Mouse (Mus musculus): Measurements from ENCODE around the gene Itm2b. TPM values are rescaled to one million over a fixed set of nuclear protein-coding genes. Genes with fewer than 3 reads are reported as not detected.

Gene Itm2b
- total and polyA plus RNA-seq, 3 experiments = 190 to 305 (median 254) TPM

GRCm38 (mm10) chr14:73370078-73370670, 14.9 kb downstream of the Itm2b start:
- dilution Hi-C loops (cut with MboI; ENCODE audit: extremely low pct_ligation_motif_present, extremely low pct_unique_long_range_greater_than_20kb, low sequenced_read_pairs) = no loop called here
- DNase-seq (ENCODE audit: extremely low read depth) = no peak
- Histone ChIP-seq H3K4me2 (ENCODE audit: insufficient read depth, low read depth, poor library complexity, severe bottlenecking) (no peak overlapping the region), H3K9me3 (replicated peaks; ENCODE audit: low read length) (no peaks in the 10 kb centered on the region), H3K36me3 (replicated peaks in 1 of 2; ENCODE audit: control insufficient read depth in 1 of 2, insufficient read depth in 1 of 2, low read length in 1 of 2) (peaks cover 58 to 94% of the 10 kb centered on the region in 2 experiments), H3K9ac (ENCODE audit: insufficient read depth, low read depth) (no peak overlapping the region), H3K27ac (ENCODE audit: insufficient read depth, low read depth) (no peak overlapping the region), H3K79me2 (replicated peaks; ENCODE audit: control insufficient read depth, extremely low read depth, insufficient read depth, poor library complexity, severe bottlenecking) (peaks cover 2% of the 10 kb centered on the region; the same call in 1 of the 2 replicates), H3K4me1 (ENCODE audit: control insufficient read depth in 1 of 2, insufficient read depth in 2 of 2) (peaks cover 2 to 15% of the 10 kb centered on the region in 2 experiments; a peak in 3 of 4 replicates), H3K27me3 (replicated peaks) (no peaks in the 10 kb centered on the region), H3K4me3 (replicated peaks in 1 of 3; ENCODE audit: low read depth in 2 of 3, low read length in 2 of 3, poor library complexity in 1 of 3) (no peak overlapping the region)
- TF ChIP-seq KAT2A (IDR thresholded peaks at IDR 0.05; ENCODE audit: insufficient replicate concordance, low read length) = no peak
- TF ChIP-seq POLR2AphosphoS2 (IDR thresholded peaks at IDR 0.05; ENCODE audit: low read depth, low read length) = no peak
- TF ChIP-seq CHD1 (IDR thresholded peaks at IDR 0.05; ENCODE audit: low read depth, low read length) = no peak
- TF ChIP-seq MAFK (IDR thresholded peaks at IDR 0.05; ENCODE audit: insufficient replicate concordance, low read length) = no peak
- no peak for TF ChIP-seq ELF1 (IDR thresholded peaks at IDR 0.05; ENCODE audit: low read depth, low read length)
- TF ChIP-seq ZC3H11A (IDR thresholded peaks at IDR 0.05; ENCODE audit: low read depth, low read length) = no peak
- in situ Hi-C loops (cut with MboI; ENCODE audit: low pct_ligation_motif_present, low pct_unique_long_range_greater_than_20kb, low sequenced_read_pairs) = no loop called here

- Histone ChIP-seq H3K36me3 (replicated peaks in 1 of 2; ENCODE audit: control insufficient read depth in 1 of 2, insufficient read depth in 1 of 2, low read length in 1 of 2) (peaks cover 63 to 95% of the 10 kb centered on the region in 2 experiments), H3K4me1 (ENCODE audit: control insufficient read depth in 1 of 2, insufficient read depth in 2 of 2) (peaks cover 2 to 15% of the 10 kb centered on the region in 2 experiments; a peak in 3 of 4 replicates), H3K79me2 (replicated peaks; ENCODE audit: control insufficient read depth, extremely low read depth, insufficient read depth, poor library complexity, severe bottlenecking) (0 out of 2 replicates have a peak, but pooled peaks cover 2% of the 10 kb centered on the region), H3K4me2 (ENCODE audit: insufficient read depth, low read depth, poor library complexity, severe bottlenecking) (no peak overlapping the region), H3K27me3 (replicated peaks) (no peaks in the 10 kb centered on the region), H3K9ac (ENCODE audit: insufficient read depth, low read depth) (no peak overlapping the region), H3K9me3 (replicated peaks; ENCODE audit: low read length) (no peaks in the 10 kb centered on the region), H3K27ac (ENCODE audit: insufficient read depth, low read depth) (no peak overlapping the region), H3K4me3 (replicated peaks in 1 of 3; ENCODE audit: low read depth in 2 of 3, low read length in 2 of 3, poor library complexity in 1 of 3) (no peak overlapping the region)
- in situ Hi-C loops (cut with MboI; ENCODE audit: low pct_ligation_motif_present, low pct_unique_long_range_greater_than_20kb, low sequenced_read_pairs) (no loop called here), dilution Hi-C loops (cut with MboI; ENCODE audit: extremely low pct_ligation_motif_present, extremely low pct_unique_long_range_greater_than_20kb, low sequenced_read_pairs) (no loop called here)
- TF ChIP-seq MEF2A (IDR thresholded peaks at IDR 0.05; ENCODE audit: borderline replicate concordance, low read depth, low read length) (no peak), ZNF384 (IDR thresholded peaks at IDR 0.05; ENCODE audit: low read depth, low read length) (no peak), ZC3H11A (IDR thresholded peaks at IDR 0.05; ENCODE audit: low read depth, low read length) (no peak), BHLHE40 (IDR thresholded peaks at IDR 0.05; ENCODE audit: low read depth, low read length) (no peak), TCF12 (IDR thresholded peaks at IDR 0.05; ENCODE audit: low read depth, low read length) (no peak), GABPA (IDR thresholded peaks at IDR 0.05; ENCODE audit: insufficient replicate concordance, low read depth, low read length) (no peak), EP300 (IDR thresholded peaks at IDR 0.05; ENCODE audit: low read length) (no peak), MAFK (IDR thresholded peaks at IDR 0.05; ENCODE audit: insufficient replicate concordance, low read length) (no peak), USF1 (IDR thresholded peaks at IDR 0.05; ENCODE audit: low read depth, low read length) (no peak), IRF4 (IDR thresholded peaks at IDR 0.05; ENCODE audit: low read depth, low read length) (no peak), CHD2 (IDR thresholded peaks at IDR 0.05; ENCODE audit: low read length) (no peak), TBP (conservative IDR thresholded peaks at IDR 0.05; ENCODE audit: low read depth, low read length) (no peak), HCFC1 (IDR thresholded peaks at IDR 0.05; ENCODE audit: low read depth, low read length) (no peak), KAT2A (IDR thresholded peaks at IDR 0.05; ENCODE audit: insufficient replicate concordance, low read length) (no peak), PAX5 (IDR thresholded peaks at IDR 0.05; ENCODE audit: low read length) (no peak), MAZ (IDR thresholded peaks at IDR 0.05; ENCODE audit: low read depth, low read length) (no peak), NRF1 (IDR thresholded peaks at IDR 0.05; ENCODE audit: low read depth, low read length) (no peak), JUND (conservative IDR thresholded peaks at IDR 0.05; ENCODE audit: low read depth, low read length) (no peak)
- DNase-seq (ENCODE audit: extremely low read depth) = no peak
Measured at GRCm38 (mm10) chr14:73369634-73370033, 15.5 kb downstream of the Itm2b start.

All from CH12.LX (cell line).